Mouse (Mus musculus): Measurements from ENCODE around the gene Gadd45b. TPM values are rescaled to one million over a fixed set of nuclear protein-coding genes. Genes with fewer than 3 reads are reported as not detected.

Gadd45b gene
- 12.2 and 15.1 TPM in 2 replicates for polyA plus RNA-seq (2012; rRNA removed)

DNA sequence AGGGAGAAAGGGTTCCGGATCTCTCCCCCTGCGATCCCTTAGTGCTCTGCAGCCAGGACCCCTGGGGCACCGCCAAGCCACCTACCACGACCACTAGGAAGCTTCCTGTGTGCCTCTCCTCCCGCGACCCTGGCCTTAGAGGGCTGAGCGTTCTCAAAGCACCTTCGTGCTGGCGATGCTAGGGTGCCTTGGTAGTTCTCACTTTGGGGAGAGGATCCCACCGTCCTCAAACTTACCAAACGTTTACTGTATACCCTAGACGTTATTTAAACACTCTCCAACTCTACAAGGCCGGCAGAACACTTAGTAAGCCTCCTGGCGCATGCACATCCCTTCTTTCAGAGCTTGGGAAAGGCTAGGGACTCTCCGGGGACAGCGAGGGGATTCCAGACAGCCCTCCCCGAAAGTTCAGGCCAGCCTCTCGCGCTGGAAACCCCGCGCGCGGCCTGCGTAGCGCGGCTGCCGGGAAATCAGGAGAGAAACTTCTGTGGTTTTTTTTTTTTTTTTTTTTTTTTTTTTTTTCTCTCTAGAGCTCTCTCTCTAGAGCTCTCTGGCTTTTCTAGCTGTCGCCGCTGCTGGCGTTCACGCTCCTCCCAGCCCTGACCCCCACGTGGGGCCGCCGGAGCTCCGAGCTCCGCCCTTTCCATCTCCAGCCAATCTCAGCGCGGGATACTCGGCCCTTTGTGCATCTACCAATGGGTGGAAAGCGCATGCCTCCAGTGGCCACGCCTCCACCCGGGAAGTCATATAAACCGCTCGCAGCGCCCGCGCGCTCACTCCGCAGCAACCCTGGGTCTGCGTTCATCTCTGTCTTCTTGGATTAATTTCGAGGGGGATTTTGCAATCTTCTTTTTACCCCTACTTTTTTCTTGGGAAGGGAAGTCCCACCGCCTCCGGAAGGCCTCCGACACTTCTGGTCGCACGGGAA lies at the start of gene Gadd45b:
Gadd45b (plus strand) TSS at position 775 of the 928 bp plus-strand sequence.

GRCm38 (mm10) chr10:80900318-80901247 lies 29.3 kb upstream of the Gadd45b start, which contains the start of gene Timm13:
Gene Timm13 (minus strand): TSS chr10:80900969.

DNA sequence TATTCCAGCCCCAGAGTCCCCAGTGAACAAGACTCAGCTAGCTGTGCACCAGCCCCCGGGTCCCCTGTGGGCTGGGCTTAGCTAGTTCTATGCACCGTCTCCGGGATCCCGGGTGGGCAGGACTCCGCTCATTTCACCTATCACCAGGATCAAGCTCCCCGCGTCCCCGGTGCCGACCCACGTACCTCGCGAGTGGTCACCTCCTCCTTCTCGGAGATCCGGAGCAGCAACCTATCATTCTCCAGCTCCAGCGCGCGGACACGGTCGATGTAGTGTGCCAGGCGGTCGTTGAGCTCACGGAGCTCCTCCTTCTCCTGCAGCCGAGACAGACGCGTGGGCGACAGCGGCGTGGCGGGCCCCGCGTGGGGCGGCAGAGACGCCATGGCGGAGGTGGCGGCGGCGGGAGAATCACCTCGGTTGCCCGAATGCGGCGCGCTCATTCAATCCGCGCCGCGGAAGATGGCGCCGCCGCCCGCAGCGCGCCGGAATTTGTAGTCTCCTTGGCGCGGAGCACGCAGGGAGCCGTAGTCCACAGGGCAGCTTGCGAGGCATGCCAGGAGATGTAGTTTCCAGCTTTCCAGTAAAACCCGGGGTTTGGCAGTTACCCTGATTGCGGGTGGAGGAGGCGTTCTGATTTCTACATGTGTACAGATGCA lies 12.0 kb upstream of the Gadd45b start, which contains the start of gene Lmnb2:
Lmnb2 (minus strand) TSS at position 467 of the 656 bp plus-strand sequence.

Other genes starting within 250 kb of the Gadd45b start
- 21.9 and 34.8 TPM in 2 replicates for gene Mob3a, start 228.1 kb upstream of the Gadd45b start, polyA plus RNA-seq (2012; rRNA removed)
- gene Izumo4, start 227.9 kb upstream of the Gadd45b start, polyA plus RNA-seq (2012; rRNA removed) = 24.8 and 32.5 TPM in 2 replicates
- 112 and 113 TPM in 2 replicates for gene Ap3d1, start 187.8 kb upstream of the Gadd45b start, polyA plus RNA-seq (2012; rRNA removed)
- gene Dot1l, start 174.9 kb upstream of the Gadd45b start, polyA plus RNA-seq (2012; rRNA removed) = 55.5 and 55.9 TPM in 2 replicates
- 101 and 144 TPM in 2 replicates for gene Sf3a2, start 131.9 kb upstream of the Gadd45b start, polyA plus RNA-seq (2012; rRNA removed)
- 107 and 143 TPM in 2 replicates for gene Plekhj1, start 131.4 kb upstream of the Gadd45b start, polyA plus RNA-seq (2012; rRNA removed)
- gene Amh, start 124.8 kb upstream of the Gadd45b start, polyA plus RNA-seq (2012; rRNA removed) = 1.3 and 1.4 TPM in 2 replicates
- 1.2 and 1.5 TPM in 2 replicates for gene Jsrp1, start 116.6 kb upstream of the Gadd45b start, polyA plus RNA-seq (2012; rRNA removed)
- gene Oaz1, start 103.4 kb upstream of the Gadd45b start, polyA plus RNA-seq (2012; rRNA removed) = 668 and 753 TPM in 2 replicates
- 0.46 and 0.48 TPM in 2 replicates for gene Lingo3, start 86.0 kb upstream of the Gadd45b start, polyA plus RNA-seq (2012; rRNA removed)
- 416 and 423 TPM in 2 replicates for gene Lsm7, start 74.9 kb upstream of the Gadd45b start, polyA plus RNA-seq (2012; rRNA removed)
- gene Sppl2b, start 74.8 kb upstream of the Gadd45b start, polyA plus RNA-seq (2012; rRNA removed) = 43.7 and 57.8 TPM in 2 replicates
- gene Tmprss9, start 58.2 kb upstream of the Gadd45b start, polyA plus RNA-seq (2012; rRNA removed) = 0.01 and 0.02 TPM in 2 replicates
- 199 and 235 TPM in 2 replicates for gene Timm13, start 29.1 kb upstream of the Gadd45b start, polyA plus RNA-seq (2012; rRNA removed)
- 69.6 and 106 TPM in 2 replicates for gene Lmnb2, start 11.8 kb upstream of the Gadd45b start, polyA plus RNA-seq (2012; rRNA removed)
- 3.4 and 5.5 TPM in 2 replicates for gene Gng7, start 84.9 kb downstream of the Gadd45b start, polyA plus RNA-seq (2012; rRNA removed)
- 5.8 and 6.1 TPM in 2 replicates for gene Diras1, start 95.6 kb downstream of the Gadd45b start, polyA plus RNA-seq (2012; rRNA removed)
- 26.5 and 35.6 TPM in 2 replicates for gene Slc39a3, start 107.4 kb downstream of the Gadd45b start, polyA plus RNA-seq (2012; rRNA removed)
- gene Sgta, start 130.1 kb downstream of the Gadd45b start, polyA plus RNA-seq (2012; rRNA removed) = 168 and 193 TPM in 2 replicates
- 62.7 and 69.0 TPM in 2 replicates for gene Thop1, start 140.0 kb downstream of the Gadd45b start, polyA plus RNA-seq (2012; rRNA removed)
- gene Creb3l3, start 168.8 kb downstream of the Gadd45b start, polyA plus RNA-seq (2012; rRNA removed) = 0.52 and 0.73 TPM in 2 replicates
- gene Map2k2, start 175.8 kb downstream of the Gadd45b start, polyA plus RNA-seq (2012; rRNA removed) = 167 and 173 TPM in 2 replicates
- gene Zbtb7a, start 205.1 kb downstream of the Gadd45b start, polyA plus RNA-seq (2012; rRNA removed) = 12.7 and 17.8 TPM in 2 replicates
- 39.5 and 41.3 TPM in 2 replicates for gene Pias4, start 237.8 kb downstream of the Gadd45b start, polyA plus RNA-seq (2012; rRNA removed)
- 1,158 and 1,360 TPM in 2 replicates for gene Eef2, start 246.6 kb downstream of the Gadd45b start, polyA plus RNA-seq (2012; rRNA removed)

Data from central nervous system, embryonic 11.5 days (tissue).